Mouse (Mus musculus): ENCODE results near the gene Rbm34.

DNA sequence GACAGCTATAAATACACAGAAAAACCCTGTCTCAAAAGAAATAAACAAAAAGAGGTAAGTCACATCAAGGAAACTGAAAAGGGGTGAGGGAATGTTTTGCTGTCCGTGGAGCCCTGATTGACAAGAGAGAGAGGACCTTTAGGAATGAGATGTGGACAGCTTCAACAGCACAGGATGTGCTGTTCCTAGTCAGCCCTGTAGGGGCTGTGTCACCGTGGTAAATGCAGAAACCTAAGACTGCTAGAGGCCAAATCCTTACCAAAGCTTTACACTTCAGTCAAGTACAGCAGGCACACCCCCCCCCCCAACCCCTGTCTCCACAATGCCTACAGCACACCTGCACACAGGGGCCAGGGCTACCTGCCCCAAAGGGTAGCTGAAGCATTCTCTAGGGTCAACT lies 39.2 kb downstream of the Rbm34 start:
- TF ChIP-seq CTCF (IDR thresholded peaks at IDR 0.05; ENCODE audit: low read depth, low read length) (no peak), EP300 (IDR thresholded peaks at IDR 0.05; ENCODE audit: insufficient read depth, low read depth, low read length) (no peak), POLR2A (IDR thresholded peaks at IDR 0.05; ENCODE audit: insufficient read depth, low read length) (no peak)

Measured in ES-Bruce4 (cell line).